Mouse (Mus musculus) E14TG2a.4 (cell line): ENCODE data around the gene Cnpy2.

Experiments
- CTCF ChIP-seq: conservative IDR thresholded peaks from 2 replicates; pipeline ENCODE4 v1.5.1; 2014; ENCODE audit warnings: low read length
- POU5F1 ChIP-seq: IDR thresholded peaks from 2 replicates; pipeline ENCODE4 v1.6.1; 2014; ENCODE audit warnings: low read length, borderline replicate concordance

GRCm38 (mm10) chr10:128370021-128370420 is 47.8 kb downstream of the Cnpy2 start:
- no peak for TF ChIP-seq CTCF
- no peak; the same call in 1 of the 2 replicates for TF ChIP-seq POU5F1
